Mouse (Mus musculus) brain, embryonic 14.5 days (tissue): Measurements from ENCODE around the gene Fam219a.

ENCODE experiments used
- CTCF ChIP-seq: fragments of 200-500 bp; IDR thresholded peaks from 2 replicates; pipeline ENCODE4 v1.5.1; 2012; ENCODE audit warnings: inconsistent platforms, mild to moderate bottlenecking, moderate library complexity, borderline replicate concordance; ENCODE audit not compliant: insufficient read depth, insufficient read length; ENCODE audit errors: extremely low read depth
- POLR2A ChIP-seq: fragments of 200-500 bp; IDR thresholded peaks from 2 replicates; pipeline ENCODE4 v1.6.1; 2012; ENCODE audit warnings: mild to moderate bottlenecking, inconsistent platforms, borderline replicate concordance; ENCODE audit not compliant: poor library complexity, insufficient read depth, insufficient read length, severe bottlenecking; ENCODE audit errors: extremely low read depth

DNA sequence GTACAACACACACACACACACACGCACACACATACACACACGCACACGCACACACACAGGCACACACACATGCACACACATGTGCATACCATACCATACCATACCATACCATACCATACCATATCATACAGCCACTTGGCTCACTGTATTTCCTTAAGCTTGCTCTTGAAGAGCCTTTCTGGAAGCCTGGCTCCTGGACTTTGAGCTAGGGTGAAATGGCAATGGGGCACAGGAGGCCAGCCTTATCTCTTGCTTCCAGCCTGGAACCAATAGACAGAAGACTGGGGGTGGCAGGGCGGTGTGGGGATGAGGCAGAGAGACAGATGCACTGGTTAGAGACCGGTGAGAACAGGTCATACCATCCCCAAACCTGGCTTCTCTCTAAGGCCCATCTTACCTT is 50.1 kb downstream of the Fam219a start:
- TF ChIP-seq POLR2A (no peak), CTCF (no peak)
